Mouse (Mus musculus): ENCODE data around the gene Gm6525. TPM values are rescaled to one million over a fixed set of nuclear protein-coding genes. Genes with fewer than 3 reads are reported as not detected.

Gene Gm6525
- polyA plus RNA-seq, 1 experiment: not detected

GRCm38 (mm10) chr3:84206106-84206505 lies 32.2 kb downstream of the Gm6525 start:
- WGBS: 71% methylated on average over 3 of the region's 3 CpGs
- no peak overlapping the region for H3K4me3 ChIP-seq (replicated peaks; ENCODE audit: extremely low read depth, low read depth, low read length)
- no peak for DNase-seq
- no peak for TF ChIP-seq POLR2A (IDR thresholded peaks at IDR 0.05; ENCODE audit: borderline replicate concordance, extremely low read depth, low read depth, low read length)
- TF ChIP-seq CTCF (IDR thresholded peaks at IDR 0.05; ENCODE audit: insufficient read depth, low read length): no peak
- no peaks in the 10 kb centered on the region for H3K4me1 ChIP-seq (ENCODE audit: control insufficient read depth, insufficient read depth, low read length)

- Histone ChIP-seq H3K4me1 (ENCODE audit: control insufficient read depth, insufficient read depth, low read length) (no peaks in the 10 kb centered on the region), H3K4me3 (replicated peaks; ENCODE audit: extremely low read depth, low read depth, low read length) (no peak overlapping the region)
- 51% methylated on average over 2 of the region's 2 CpGs for WGBS
- TF ChIP-seq CTCF (IDR thresholded peaks at IDR 0.05; ENCODE audit: insufficient read depth, low read length): no peak
- no peak for TF ChIP-seq POLR2A (IDR thresholded peaks at IDR 0.05; ENCODE audit: borderline replicate concordance, extremely low read depth, low read depth, low read length)
- no peak for DNase-seq
Measured at GRCm38 (mm10) chr3:84207366-84207765, 33.5 kb downstream of the Gm6525 start.

- Histone ChIP-seq H3K4me3 (replicated peaks; ENCODE audit: extremely low read depth, low read depth, low read length) (no peak overlapping the region), H3K4me1 (ENCODE audit: control insufficient read depth, insufficient read depth, low read length) (no peaks in the 10 kb centered on the region)
- TF ChIP-seq CTCF (IDR thresholded peaks at IDR 0.05; ENCODE audit: insufficient read depth, low read length): no peak
- TF ChIP-seq POLR2A (IDR thresholded peaks at IDR 0.05; ENCODE audit: borderline replicate concordance, extremely low read depth, low read depth, low read length): no peak
- 91% methylated on average over 7 of the region's 7 CpGs for WGBS
- no peak for DNase-seq
Measured at GRCm38 (mm10) chr3:84208475-84208874, 34.6 kb downstream of the Gm6525 start.

GRCm38 (mm10) chr3:84208917-84209513 lies 35.1 kb downstream of the Gm6525 start:
- Histone ChIP-seq H3K4me1 (ENCODE audit: control insufficient read depth, insufficient read depth, low read length) (no peaks in the 10 kb centered on the region), H3K4me3 (replicated peaks; ENCODE audit: extremely low read depth, low read depth, low read length) (no peak overlapping the region)
- DNase-seq: no peak
- WGBS: 84% methylated on average over 7 of the region's 7 CpGs
- TF ChIP-seq CTCF (IDR thresholded peaks at IDR 0.05; ENCODE audit: insufficient read depth, low read length) (no peak), POLR2A (IDR thresholded peaks at IDR 0.05; ENCODE audit: borderline replicate concordance, extremely low read depth, low read depth, low read length) (no peak)

- H3K4me1 ChIP-seq (ENCODE audit: control insufficient read depth, insufficient read depth, low read length): peaks cover 2% of the 10 kb centered on the region; the same call in 1 of the 2 replicates
- no peak overlapping the region for H3K4me3 ChIP-seq (replicated peaks; ENCODE audit: extremely low read depth, low read depth, low read length)
- TF ChIP-seq CTCF (IDR thresholded peaks at IDR 0.05; ENCODE audit: insufficient read depth, low read length) (no peak), POLR2A (IDR thresholded peaks at IDR 0.05; ENCODE audit: borderline replicate concordance, extremely low read depth, low read depth, low read length) (no peak)
- DNase-seq: no peak
- 67% methylated on average over 7 of the region's 7 CpGs for WGBS
Measured at GRCm38 (mm10) chr3:84211340-84211875, 37.5 kb downstream of the Gm6525 start.

GRCm38 (mm10) chr3:84214501-84214900 lies 40.6 kb downstream of the Gm6525 start:
- Histone ChIP-seq H3K4me3 (replicated peaks; ENCODE audit: extremely low read depth, low read depth, low read length) (no peak overlapping the region), H3K4me1 (ENCODE audit: control insufficient read depth, insufficient read depth, low read length) (peaks cover 5% of the 10 kb centered on the region; the same call in 1 of the 2 replicates)
- WGBS: 83% methylated on average over 6 of the region's 6 CpGs
- DNase-seq: no peak
- TF ChIP-seq CTCF (IDR thresholded peaks at IDR 0.05; ENCODE audit: insufficient read depth, low read length) (no peak), POLR2A (IDR thresholded peaks at IDR 0.05; ENCODE audit: borderline replicate concordance, extremely low read depth, low read depth, low read length) (no peak)

GRCm38 (mm10) chr3:84215253-84215652 lies 41.3 kb downstream of the Gm6525 start:
- Histone ChIP-seq H3K4me1 (ENCODE audit: control insufficient read depth, insufficient read depth, low read length) (peaks cover 5% of the 10 kb centered on the region), H3K4me3 (replicated peaks; ENCODE audit: extremely low read depth, low read depth, low read length) (no peak overlapping the region)
- TF ChIP-seq CTCF (IDR thresholded peaks at IDR 0.05; ENCODE audit: insufficient read depth, low read length) (no peak), POLR2A (IDR thresholded peaks at IDR 0.05; ENCODE audit: borderline replicate concordance, extremely low read depth, low read depth, low read length) (no peak)
- DNase-seq: no peak
- 50% methylated on average over 9 of the region's 9 CpGs for WGBS

GRCm38 (mm10) chr3:84215743-84216360 lies 41.9 kb downstream of the Gm6525 start:
- Histone ChIP-seq H3K4me3 (replicated peaks; ENCODE audit: extremely low read depth, low read depth, low read length) (no peak overlapping the region), H3K4me1 (ENCODE audit: control insufficient read depth, insufficient read depth, low read length) (peaks cover 8% of the 10 kb centered on the region)
- WGBS: 65% methylated on average over 15 of the region's 15 CpGs
- no peak for TF ChIP-seq CTCF (IDR thresholded peaks at IDR 0.05; ENCODE audit: insufficient read depth, low read length)
- TF ChIP-seq POLR2A (IDR thresholded peaks at IDR 0.05; ENCODE audit: borderline replicate concordance, extremely low read depth, low read depth, low read length): no peak
- no peak for DNase-seq

- WGBS: 80% methylated on average over 12 of the region's 12 CpGs
- Histone ChIP-seq H3K4me3 (replicated peaks; ENCODE audit: extremely low read depth, low read depth, low read length) (no peak overlapping the region), H3K4me1 (ENCODE audit: control insufficient read depth, insufficient read depth, low read length) (peaks cover 8% of the 10 kb centered on the region)
- no peak for TF ChIP-seq POLR2A (IDR thresholded peaks at IDR 0.05; ENCODE audit: borderline replicate concordance, extremely low read depth, low read depth, low read length)
- TF ChIP-seq CTCF (IDR thresholded peaks at IDR 0.05; ENCODE audit: insufficient read depth, low read length): no peak
- no peak for DNase-seq
Measured at GRCm38 (mm10) chr3:84217118-84217960, 43.4 kb downstream of the Gm6525 start.

Measured in lung, adult 2 months (tissue).